18 mouse cellular contexts compared by ENCODE assay signal in the genomic region with DNA sequence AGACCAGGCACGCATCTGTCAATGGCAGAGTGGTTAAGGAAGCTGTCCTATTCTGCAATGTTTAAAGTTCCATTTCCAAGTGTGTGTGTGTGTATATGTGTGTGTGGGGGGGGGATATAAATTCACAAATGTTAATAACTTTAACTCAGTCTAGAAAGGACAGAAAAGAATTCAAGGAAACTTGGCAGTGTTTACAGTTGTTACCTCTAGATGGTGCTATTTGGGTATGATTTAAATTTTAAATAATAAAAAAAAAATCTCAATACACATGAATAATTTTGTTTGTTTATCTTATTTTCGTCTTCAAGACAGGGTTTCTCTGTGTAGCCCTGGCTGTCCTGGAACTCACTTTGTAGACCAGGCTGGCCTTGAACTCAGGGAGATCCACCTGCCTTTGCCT. TPM values are rescaled to one million over a fixed set of nuclear protein-coding genes. Genes with fewer than 3 reads are reported as not detected.
DNase-seq lines count a peak whose midpoint lies in the region; ATAC-seq and TF ChIP-seq lines count a peak whose summit lies in the region.
"Had no signal": no experiment of that assay in that cellular context is flagged by ENCODE, and none has a peak within 500 bp of the region (broad histone marks: within the 10 kb centered on the region; RNA-seq: fewer than 3 reads in every experiment).

No protein-coding gene starts in this region.

- H3K4me2 ChIP-seq in forebrain, postnatal 0 days (ENCODE audit: low read depth), result no peak overlapping the region
- H3K4me2 ChIP-seq in forebrain, embryonic 12.5 days, result no peak overlapping the region
- H3K4me2 ChIP-seq: heart, embryonic 13.5 days; neural tube, embryonic 12.5 days had no signal

- H3K27me3 ChIP-seq in forebrain, postnatal 0 days (ENCODE audit: insufficient read depth, low read length), result no peaks in the 10 kb centered on the region
- H3K27me3 ChIP-seq in forebrain, embryonic 12.5 days, result peaks cover 30% of the 10 kb centered on the region
- H3K27me3 ChIP-seq: neural tube, embryonic 12.5 days had no signal

- H3K36me3 ChIP-seq in forebrain, postnatal 0 days (ENCODE audit: insufficient read depth), result no peaks in the 10 kb centered on the region
- no peaks in the 10 kb centered on the region for H3K36me3 ChIP-seq in forebrain, embryonic 12.5 days (replicated peaks)
- H3K36me3 ChIP-seq: G1E; heart, embryonic 13.5 days; neural tube, embryonic 12.5 days had no signal

- intact Hi-C loops in left cerebral cortex, adult 2 months (cut with DNase I), result loop anchor here (1.0 kb wide), 1 partner anchor 109 kb away; no protein-coding TSS in a partner anchor
- intact Hi-C loops in left cerebral cortex, postnatal 36 days (cut with DNase I), result loop anchor here (5.0 kb wide), 1 partner anchor 50 kb away; no protein-coding TSS in a partner anchor

- H3K4me1 ChIP-seq in forebrain, postnatal 0 days (ENCODE audit: insufficient read depth), result 0 out of 2 replicates have a peak, but pooled peaks cover 4% of the 10 kb centered on the region
- H3K4me1 ChIP-seq in forebrain, embryonic 12.5 days, result peaks cover 17% of the 10 kb centered on the region

- no peak overlapping the region for H3K27ac ChIP-seq in forebrain, postnatal 0 days (ENCODE audit: low read depth, low read length)
- no peak overlapping the region for H3K27ac ChIP-seq in forebrain, embryonic 12.5 days
- no peak overlapping the region for H3K27ac ChIP-seq in left cerebral cortex, adult 2 months
- H3K27ac ChIP-seq: heart, embryonic 13.5 days; neural tube, embryonic 12.5 days had no signal

- peak; percentile 37; the same call in 1 of the 2 replicates for TF ChIP-seq CTCF in forebrain, postnatal 0 days (IDR thresholded peaks at IDR 0.05; ENCODE audit: low read depth)
- TF ChIP-seq CTCF in left cerebral cortex, adult 2 months (IDR thresholded peaks at IDR 0.05), result peak; percentile 54

- H3K9me3 ChIP-seq in forebrain, postnatal 0 days (ENCODE audit: low read length), result no peaks in the 10 kb centered on the region
- H3K9me3 ChIP-seq in forebrain, embryonic 12.5 days, result no peaks in the 10 kb centered on the region
- H3K9me3 ChIP-seq: G1E; heart, embryonic 13.5 days; neural tube, embryonic 12.5 days had no signal

- WGBS in forebrain, postnatal 0 days, result 33% methylated on average over 2 of the region's 2 CpGs
- 52% methylated on average over 2 of the region's 2 CpGs for WGBS in forebrain, embryonic 12.5 days

- no peak overlapping the region for H3K9ac ChIP-seq in forebrain, postnatal 0 days
- H3K9ac ChIP-seq in forebrain, embryonic 12.5 days, result no peak overlapping the region
- H3K9ac ChIP-seq: heart, embryonic 13.5 days; neural tube, embryonic 12.5 days had no signal

- DNase-seq in forebrain, postnatal 0 days, result no peak
- DNase-seq in left cerebral cortex, adult 2 months (ENCODE audit: extremely low spot score in 1 of 2, low spot score in 2 of 2), result no peak
- DNase-seq in left cerebral cortex, postnatal 36 days (ENCODE audit: low spot score in 2 of 2), result no peak
- peak; percentile 21 for DNase-seq in A20 (ENCODE audit: low read depth, low spot score)
- peak; percentile 19 for DNase-seq in naive thymus-derived CD4-positive, alpha-beta T cell, adult 2 months (ENCODE audit: low read depth)
- no peak for DNase-seq in embryo, embryonic 10.5 days (ENCODE audit: low spot score)
- DNase-seq: adrenal gland, postnatal 36 days; cerebellum, adult 9-11 months; gastrocnemius, postnatal 25 days; kidney, postnatal 25 days; thymus, postnatal 14 days had no signal

- ATAC-seq in forebrain, postnatal 0 days, result no peak
- no peak for ATAC-seq in forebrain, embryonic 12.5 days (ENCODE audit: low FRiP score)
- ATAC-seq in megakaryocyte, adult 5-6 weeks (ENCODE audit: poor library complexity, severe bottlenecking), result no peak
- ATAC-seq: midbrain, embryonic 16.5 days had no signal

- H3K4me3 ChIP-seq in forebrain, postnatal 0 days (ENCODE audit: low read depth, low read length), result no peak overlapping the region
- H3K4me3 ChIP-seq in forebrain, embryonic 12.5 days (replicated peaks), result no peak overlapping the region
- no peak overlapping the region for H3K4me3 ChIP-seq in left cerebral cortex, adult 2 months
- H3K4me3 ChIP-seq: erythroblast, embryonic 14.5 days; heart, embryonic 13.5 days; neural tube, embryonic 12.5 days had no signal

RNA-seq across cellular contexts. Expression of gene 5730409E04Rik, which starts 22.3 kb away (rescaled TPM):
- 36.6 and 38.2 TPM in 2 replicates for total RNA-seq in forebrain, postnatal 0 days (2014; rRNA removed)
- polyA plus RNA-seq in forebrain, postnatal 0 days (2015; fragmentation: Nextera tagmentation; extraction: Ambion mirVana), result 10.1 and 19.0 TPM in 2 replicates
- polyA plus RNA-seq in forebrain, embryonic 12.5 days (2016; fragmentation: Nextera tagmentation; extraction: Ambion mirVana), result 1.3 and 2.6 TPM in 2 replicates
- 10 to 100 TPM; 70.6 to 72.1 TPM for total RNA-seq in left cerebral cortex, adult 2 months (2021)
- total RNA-seq in left cerebral cortex, postnatal 36 days (2021), result 10 to 100 TPM; 71.5 to 80.3 TPM
- total RNA-seq in megakaryocyte, adult 5-6 weeks (2015), result 0.34 and 0.91 TPM in 2 replicates
- total RNA-seq in megakaryocyte, adult 5-6 weeks (2017), result 1.2 and 1.6 TPM in 2 replicates
- total RNA-seq: G1E had no signal
- polyA plus RNA-seq: erythroblast, embryonic 14.5 days; G1E had no signal

RNA-seq across cellular contexts. Expression of gene Psmb2, which starts 45.5 kb away (rescaled TPM):
- total RNA-seq in forebrain, postnatal 0 days (2014; rRNA removed), result 185 and 187 TPM in 2 replicates
- 497 and 510 TPM in 2 replicates for polyA plus RNA-seq in forebrain, postnatal 0 days (2015; fragmentation: Nextera tagmentation; extraction: Ambion mirVana)
- 472 and 480 TPM in 2 replicates for polyA plus RNA-seq in forebrain, embryonic 12.5 days (2016; fragmentation: Nextera tagmentation; extraction: Ambion mirVana)
- 10 to 100 TPM; 90.8 to 91.9 TPM for total RNA-seq in left cerebral cortex, adult 2 months (2021)
- 100 to 1,000 TPM in 1 of 2 experiments, 10 to 100 TPM in 1; 95.5 to 100 TPM for total RNA-seq in left cerebral cortex, postnatal 36 days (2021)
- 194 and 203 TPM in 2 replicates for total RNA-seq in megakaryocyte, adult 5-6 weeks (2015)
- total RNA-seq in megakaryocyte, adult 5-6 weeks (2017), result 103 and 109 TPM in 2 replicates

Comparison
In these comparisons a context has a peak if more than half of its experiments do, and no peak if none do; other contexts are left out.
1. DNase-seq: peak in A20 (single experiment) and naive thymus-derived CD4-positive, alpha-beta T cell, adult 2 months (single experiment); none in forebrain, postnatal 0 days (single experiment), left cerebral cortex, adult 2 months (0 of 2), left cerebral cortex, postnatal 36 days (0 of 2) and embryo, embryonic 10.5 days (single experiment).
2. RNA of gene 5730409E04Rik, which starts 22.3 kb away (total RNA-seq): 71.5 to 80.3 TPM in left cerebral cortex, postnatal 36 days, 70.6 to 72.1 TPM in left cerebral cortex, adult 2 months and 36.6 to 38.2 TPM in forebrain, postnatal 0 days; 0.34 to 1.6 TPM in megakaryocyte, adult 5-6 weeks; every median in the first group is over 10 times any median in the second.